Mouse (Mus musculus) MN1 (cell line): ENCODE results near the gene Acad10.
"Not testable (repeated sequence)": the region's sequence is repeated elsewhere in the genome, so short reads cannot be mapped to it uniquely, and the experiment has no call there.

Experiments used
- DNase-seq: peaks from one replicate; pipeline ENCODE4 v3.0.0-alpha.2; 2016; ENCODE audit warnings: low spot score

The Acad10 gene

DNA sequence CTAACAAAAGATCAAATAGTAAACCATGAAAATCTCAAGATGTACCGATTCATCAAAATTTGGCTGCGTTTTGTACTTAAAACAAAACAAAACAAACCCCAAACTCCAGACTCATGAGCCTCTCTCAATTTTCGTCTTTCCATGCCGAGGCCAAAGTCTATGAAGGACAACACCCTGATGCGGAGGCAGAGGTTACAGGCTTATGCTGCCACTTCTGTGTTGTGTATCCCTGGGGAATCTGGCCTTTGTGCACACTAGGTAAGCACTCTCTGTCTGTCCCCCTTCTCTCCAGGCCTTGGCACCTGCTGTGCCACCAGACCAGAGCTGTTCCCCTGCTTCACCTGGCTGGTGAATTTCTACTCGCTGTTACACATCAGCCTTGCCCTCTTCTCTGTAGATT, 2.7 kb downstream of the Acad10 start:
- not testable (repeated sequence) for DNase-seq

DNA sequence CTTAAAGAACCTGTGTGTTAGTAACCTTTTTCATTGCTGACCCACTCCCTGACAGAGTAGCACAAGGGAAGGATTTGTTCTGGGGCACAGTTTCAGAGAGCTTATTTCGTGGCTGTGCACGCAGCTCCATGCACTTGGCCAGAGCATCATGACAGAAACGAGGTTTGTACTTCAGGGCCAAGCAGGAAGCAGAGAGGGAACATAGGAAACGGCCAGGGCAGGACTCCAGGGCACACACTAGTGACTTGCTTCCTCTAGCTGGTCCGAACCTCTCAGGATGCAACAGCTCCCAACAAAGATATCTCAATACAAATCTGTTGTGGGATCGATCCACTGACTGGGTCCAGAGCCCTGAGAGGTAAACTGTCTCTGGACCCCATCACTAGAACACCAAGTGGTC, 3.4 kb downstream of the Acad10 start:
- not testable (repeated sequence) for DNase-seq

- DNase-seq: no peak
Measured at GRCm38 (mm10) chr5:121654526-121654925, 5.8 kb downstream of the Acad10 start.

DNA sequence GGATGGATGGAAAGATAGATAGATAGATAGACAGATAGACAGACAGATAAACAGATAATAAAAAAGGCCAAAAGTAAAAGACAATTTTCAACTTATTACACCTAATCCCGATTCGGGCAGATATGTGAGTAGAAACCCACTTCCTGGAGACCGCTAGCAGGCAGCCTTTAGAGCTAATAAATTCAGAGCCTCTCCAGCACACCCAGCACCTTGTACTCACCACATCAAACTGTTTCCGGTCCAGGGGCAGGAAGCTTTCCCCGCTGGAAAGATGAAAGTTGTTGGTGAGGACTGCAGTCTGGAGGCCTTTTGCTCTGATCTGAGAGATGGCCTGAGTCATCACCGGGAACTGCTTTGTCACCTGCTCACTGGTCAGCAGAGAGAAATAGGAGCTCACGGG, 11.2 kb downstream of the Acad10 start:
- DNase-seq: peak; percentile 37

GRCm38 (mm10) chr5:121639601-121640000, 20.7 kb downstream of the Acad10 start:
- DNase-seq: no peak

DNA sequence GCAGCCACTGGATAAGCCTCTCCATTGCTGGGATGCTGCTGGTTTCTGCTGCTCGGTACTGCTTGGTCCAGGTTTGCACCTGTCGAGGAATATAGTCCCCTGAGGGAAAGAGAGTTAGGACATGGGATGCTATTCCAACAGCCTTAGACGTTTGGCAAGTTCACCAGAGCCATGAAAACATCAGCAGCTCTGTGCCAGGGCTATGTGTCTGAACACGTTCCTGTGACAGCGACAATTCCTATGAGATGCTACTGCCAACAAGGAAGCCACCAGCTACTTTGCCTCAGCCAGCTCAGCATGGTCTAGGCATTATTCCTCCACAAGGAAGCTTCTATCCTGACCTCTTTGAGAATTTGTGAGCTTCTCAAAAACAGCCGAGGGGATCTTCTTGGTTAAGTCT, 23.0 kb downstream of the Acad10 start:
- DNase-seq: no peak

- no peak for DNase-seq
Measured at GRCm38 (mm10) chr5:121634668-121635067, 25.6 kb downstream of the Acad10 start.

- peak; percentile 66 for DNase-seq
Measured at GRCm38 (mm10) chr5:121632804-121633203, 27.5 kb downstream of the Acad10 start.

DNA sequence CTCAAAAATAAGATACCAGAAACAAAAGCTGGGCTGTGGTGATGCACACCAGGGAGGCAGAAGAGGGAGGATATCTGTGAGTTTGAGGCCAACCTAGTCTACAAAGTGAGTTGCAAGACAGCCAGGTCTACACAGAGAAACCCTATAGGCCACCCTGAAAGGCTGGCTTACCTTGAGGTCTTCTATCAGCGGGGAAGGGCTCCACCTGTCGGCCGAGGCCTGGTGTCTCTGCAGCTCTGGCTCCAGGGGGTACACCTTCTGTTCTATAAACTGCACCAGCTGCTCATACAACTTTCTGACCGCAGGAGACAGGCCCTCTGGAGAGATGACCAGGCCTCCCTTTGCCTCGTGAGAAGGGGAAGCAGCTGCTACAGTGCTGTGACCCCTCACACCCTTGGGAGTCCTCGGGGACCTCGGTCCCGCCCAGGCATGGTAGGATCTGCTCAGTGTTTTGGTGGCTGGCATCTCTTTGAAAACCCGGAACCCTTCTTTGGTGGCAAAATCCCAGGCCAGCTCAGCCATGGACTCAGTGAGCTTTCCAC, 29.1 kb downstream of the Acad10 start:
- DNase-seq: not testable (repeated sequence)

GRCm38 (mm10) chr5:121627871-121628270, 32.4 kb downstream of the Acad10 start:
- peak; percentile 71 for DNase-seq

DNA sequence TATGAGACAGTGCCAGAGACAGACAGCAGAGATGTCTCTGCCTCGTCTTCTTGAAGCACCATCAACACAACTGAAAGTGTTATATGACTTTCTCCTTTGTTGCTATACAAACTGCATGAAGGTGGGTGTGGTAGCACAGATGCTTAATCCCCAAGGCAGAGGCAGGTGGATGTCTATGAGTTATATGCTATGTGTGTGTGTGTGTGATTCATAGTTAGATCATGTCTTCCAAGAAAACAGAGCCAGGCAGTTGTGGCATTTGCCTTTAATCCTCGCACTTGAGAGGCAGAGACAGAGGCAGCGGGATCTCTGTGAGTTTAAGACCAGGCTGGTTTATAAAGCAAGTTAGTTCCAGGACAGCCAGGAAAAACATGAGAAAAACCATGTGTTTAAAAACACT, 37.1 kb downstream of the Acad10 start:
- DNase-seq: no peak

GRCm38 (mm10) chr5:121621102-121621501, 39.2 kb downstream of the Acad10 start:
- no peak for DNase-seq

DNA sequence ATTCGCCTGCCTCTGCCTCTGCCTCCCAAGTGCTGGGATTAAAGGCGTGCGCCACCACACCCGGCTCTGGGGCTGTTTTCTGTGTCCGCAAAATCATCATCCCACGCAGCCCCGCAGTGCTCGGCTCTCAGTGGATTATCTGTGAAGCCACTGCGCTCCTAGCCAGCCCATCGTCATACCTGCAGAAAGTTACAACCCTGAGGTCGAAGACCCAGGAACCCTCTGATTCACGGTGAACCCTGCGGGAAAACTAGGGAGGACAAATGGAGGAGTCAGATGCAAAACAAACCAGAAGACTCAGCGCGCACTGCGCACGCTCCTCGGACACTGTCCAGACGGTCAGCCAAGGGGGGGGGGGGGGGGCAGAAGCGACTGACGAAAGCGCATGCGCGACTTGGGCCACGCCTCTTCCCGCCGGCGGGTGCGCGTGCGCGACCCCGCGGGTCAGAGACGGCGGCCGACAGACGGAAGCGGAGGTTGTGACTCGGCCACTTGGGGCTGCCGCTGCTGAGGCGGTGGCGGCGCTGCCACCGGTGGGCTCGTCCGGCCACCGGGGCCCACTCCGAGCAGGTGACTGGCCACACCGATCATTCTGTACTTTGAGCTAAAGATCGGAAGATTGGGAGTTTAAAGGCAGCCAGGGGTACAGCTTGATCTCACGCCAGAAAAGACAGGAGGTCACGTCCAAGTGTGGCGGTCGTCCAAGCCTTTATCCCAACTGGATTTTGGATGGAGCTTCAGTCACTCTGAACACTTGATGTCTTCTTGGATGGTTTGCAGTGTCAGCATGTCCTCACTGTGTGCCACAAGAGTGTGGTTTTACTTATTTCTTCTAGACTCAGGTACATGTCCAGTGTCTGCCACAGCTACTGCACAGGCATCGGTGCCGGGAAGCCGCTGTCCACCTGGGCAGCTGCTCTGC, 41.5 kb downstream of the Acad10 start, which contains the start of gene Acad12:
Gene Acad12 (minus strand): TSS at position 347 of the 922 bp plus-strand sequence.
- DNase-seq: peak; percentile 93

- not testable (repeated sequence) for DNase-seq
Measured at GRCm38 (mm10) chr5:121614921-121615320, 45.4 kb downstream of the Acad10 start.

DNA sequence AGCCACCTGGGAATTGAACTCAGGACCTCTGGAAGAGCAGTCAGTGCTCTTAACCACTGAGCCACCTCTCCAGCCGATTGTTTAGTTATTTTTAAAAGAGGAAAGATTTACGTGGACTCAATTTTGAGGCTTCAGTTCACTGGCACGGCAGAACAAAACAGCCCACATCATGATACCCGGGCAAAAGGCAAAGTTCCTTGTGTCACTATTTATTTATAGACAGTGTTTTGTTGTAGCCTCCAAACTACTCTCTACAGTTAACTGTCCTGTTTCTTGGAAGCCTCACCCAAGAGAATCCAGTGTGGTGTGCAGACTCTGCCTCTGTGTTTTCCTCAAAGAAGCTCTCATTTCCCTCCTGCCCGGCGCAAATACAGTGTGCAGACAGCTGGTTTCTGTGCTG, 48.3 kb downstream of the Acad10 start:
- DNase-seq: no peak

GRCm38 (mm10) chr5:121609556-121610135, 50.7 kb downstream of the Acad10 start:
- not testable (repeated sequence) for DNase-seq

DNA sequence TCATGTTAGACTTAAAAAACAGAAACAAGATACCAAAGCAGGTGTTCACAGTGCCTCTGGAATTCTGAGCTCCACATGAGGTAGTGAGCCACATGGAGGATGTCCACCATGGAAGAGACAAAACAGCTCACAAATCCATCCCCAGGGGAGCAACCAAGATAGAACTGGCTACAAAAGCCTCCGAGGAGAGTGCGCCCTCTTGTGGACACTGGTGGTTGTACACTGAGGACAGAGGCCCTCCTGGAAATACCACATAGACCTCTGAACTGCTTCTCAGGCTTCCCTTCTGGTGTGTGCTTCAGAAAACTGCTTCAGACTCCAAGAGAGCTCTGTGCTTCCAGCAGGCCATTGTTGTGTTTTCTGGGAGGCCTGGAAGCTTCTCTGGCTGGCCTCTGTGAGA, 54.2 kb downstream of the Acad10 start:
- DNase-seq: peak; percentile 86

- DNase-seq: not testable (repeated sequence)
Measured at GRCm38 (mm10) chr5:121603815-121604214, 56.5 kb downstream of the Acad10 start.

- DNase-seq: peak; percentile 86
Measured at GRCm38 (mm10) chr5:121601547-121602299, 58.6 kb downstream of the Acad10 start.

DNA sequence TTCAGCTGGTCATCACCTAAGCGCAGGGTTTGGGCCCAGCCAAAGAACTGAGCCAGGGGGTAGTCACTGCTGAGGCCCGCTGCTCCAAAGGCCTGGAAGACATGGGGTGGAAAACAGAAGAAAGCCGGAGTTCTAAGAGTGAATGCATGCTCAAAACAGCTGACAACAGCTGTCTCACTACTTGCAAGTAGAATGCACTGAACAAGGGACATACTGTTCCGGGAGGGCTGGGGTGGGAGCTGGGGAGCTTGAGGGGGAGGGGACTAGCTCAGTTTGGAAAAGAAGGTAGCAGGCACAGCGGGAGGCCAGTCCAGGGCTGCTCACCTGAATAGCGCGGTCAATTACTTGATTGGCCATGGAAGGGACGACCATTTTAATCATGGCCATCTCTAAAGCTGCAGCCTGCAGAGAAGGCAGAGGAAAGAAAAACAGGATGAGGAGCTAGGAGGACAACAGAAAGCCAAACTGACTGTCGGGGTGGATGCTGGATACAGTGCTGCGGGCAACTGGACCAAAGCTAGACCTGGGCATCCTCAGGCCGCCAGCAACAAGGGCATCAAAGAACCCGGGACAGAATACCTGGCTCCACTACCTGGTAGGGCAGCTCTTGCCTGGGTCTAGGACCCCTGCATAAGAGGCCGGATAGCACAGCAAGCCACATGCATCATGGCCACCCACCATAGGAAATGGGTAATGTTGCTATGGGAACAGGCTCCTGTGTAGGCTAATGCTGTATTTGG, 61.3 kb downstream of the Acad10 start:
- DNase-seq: no peak

- no peak for DNase-seq
Measured at GRCm38 (mm10) chr5:121597991-121598537, 62.2 kb downstream of the Acad10 start.
